Mouse (Mus musculus): ENCODE measurements at regions not wholly inside any gene's neighbourhood (a gene's known extent, or its start where the extent isn't known, plus 50 kb on each side); places are given as distances from the start of the nearest gene placed in this dataset.

DNA sequence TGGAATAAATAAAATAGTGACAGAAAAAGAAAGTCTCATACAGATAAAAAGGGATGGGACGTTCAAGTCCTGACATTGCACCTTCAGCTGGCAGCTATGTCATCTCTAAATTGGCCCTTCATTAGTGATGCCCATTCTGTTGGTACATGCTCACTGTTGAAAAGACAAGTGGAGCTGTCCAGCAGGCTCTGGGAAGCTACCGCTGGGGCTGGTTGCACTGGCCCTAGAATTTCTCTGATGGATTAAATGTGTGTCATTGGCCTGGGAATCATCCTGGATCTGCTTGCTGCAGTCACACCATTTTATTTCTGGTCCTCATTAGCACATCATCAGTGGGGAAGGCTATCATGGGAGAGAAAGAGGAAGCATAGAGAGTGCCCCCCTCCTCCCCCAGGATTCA, 72.2 kb upstream of the Raph1 start:
- intact Hi-C loops (cut with DNase I), result no loop called here
- no peak for DNase-seq (ENCODE audit: low spot score in 2 of 2)

DNA sequence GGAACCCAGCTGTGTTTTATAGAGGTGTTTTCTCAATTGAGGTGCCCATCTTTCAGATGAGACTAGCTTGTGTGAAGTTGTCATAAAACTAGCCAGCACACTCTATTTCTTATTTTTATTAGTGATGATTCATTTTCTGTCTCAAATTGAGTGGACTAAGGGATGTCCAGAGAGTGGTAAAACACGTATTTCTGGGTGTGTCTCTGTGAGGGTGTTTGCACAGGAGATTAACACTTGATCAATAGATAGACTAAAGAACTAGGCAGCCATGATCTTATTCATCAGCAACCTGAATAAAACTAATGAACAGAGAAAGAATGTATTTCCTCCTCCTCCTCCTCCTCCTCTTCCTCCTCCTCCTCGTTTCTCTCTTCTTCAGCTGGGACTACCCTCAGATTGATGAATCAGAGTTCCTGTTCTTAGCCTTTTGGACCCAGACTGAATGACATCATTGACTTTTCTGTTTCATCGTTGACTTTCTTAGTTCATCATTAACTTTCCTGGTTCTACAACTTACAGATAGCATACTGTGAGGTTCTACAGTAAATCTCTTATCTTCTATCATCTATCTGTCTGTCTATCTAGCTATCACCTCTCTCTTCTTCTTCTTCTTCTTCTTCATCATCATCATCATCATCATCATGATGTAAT, 70.0 kb upstream of the Raph1 start:
- no peak for DNase-seq (ENCODE audit: low spot score in 2 of 2)
- intact Hi-C loops (cut with DNase I), result loop anchor here (1.0 kb wide), 1 partner anchor 8 kb away; no protein-coding TSS in a partner anchor

DNA sequence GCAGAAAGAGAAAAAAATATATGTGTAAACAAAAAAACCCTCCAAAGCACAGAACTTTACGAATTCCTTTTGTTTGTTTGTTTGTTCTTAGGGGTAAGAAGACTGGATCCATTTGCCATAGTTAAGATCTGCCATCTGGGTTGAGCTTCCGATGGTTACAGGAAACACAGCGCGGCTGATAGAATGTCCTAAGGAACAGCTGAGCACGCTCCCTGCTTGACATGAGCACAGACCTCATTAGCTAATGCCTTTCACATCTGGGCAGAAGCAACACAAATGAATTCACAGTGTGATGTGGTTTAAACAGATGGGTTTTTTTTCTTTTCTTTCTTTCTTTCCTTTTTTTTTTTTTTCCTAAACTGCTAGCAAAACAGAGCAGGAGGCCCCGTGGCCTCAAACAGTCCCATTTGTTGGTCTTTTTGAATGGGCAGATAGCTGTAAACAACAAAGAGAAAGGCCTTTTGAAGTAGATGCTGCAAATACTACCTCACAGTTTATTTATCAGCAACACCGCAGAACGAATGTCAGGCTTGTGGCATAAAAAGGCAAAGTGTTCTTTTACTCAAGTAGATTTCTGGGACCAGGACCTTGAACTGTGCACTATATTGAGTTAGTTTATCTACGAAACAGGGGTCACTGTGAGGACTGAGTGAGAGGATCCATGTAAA, 61.0 kb upstream of the Raph1 start:
- intact Hi-C loops (cut with DNase I), result no loop called here
- DNase-seq (ENCODE audit: low spot score in 2 of 2), result no peak

DNA sequence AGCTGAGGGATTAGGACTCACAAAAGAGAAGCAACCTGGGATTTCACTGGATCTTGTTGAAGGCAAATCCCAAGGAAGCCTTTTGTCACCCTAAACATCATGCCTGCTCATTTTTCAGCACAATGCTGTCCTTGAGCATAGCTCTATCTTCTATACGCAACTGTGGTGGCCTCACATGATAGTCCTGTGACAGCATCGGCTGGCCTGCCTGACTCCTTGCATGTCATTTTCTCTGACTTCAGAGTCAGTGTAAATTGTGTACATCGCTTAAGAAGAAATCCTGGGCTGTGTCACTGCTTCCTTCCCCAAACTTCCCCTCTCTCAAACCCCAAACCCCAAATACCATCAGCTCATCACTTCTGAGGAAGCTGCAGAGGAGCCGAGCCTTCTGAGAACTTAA, 60.5 kb upstream of the Raph1 start:
- no peak for DNase-seq (ENCODE audit: low spot score in 2 of 2)
- intact Hi-C loops (cut with DNase I), result no loop called here

DNA sequence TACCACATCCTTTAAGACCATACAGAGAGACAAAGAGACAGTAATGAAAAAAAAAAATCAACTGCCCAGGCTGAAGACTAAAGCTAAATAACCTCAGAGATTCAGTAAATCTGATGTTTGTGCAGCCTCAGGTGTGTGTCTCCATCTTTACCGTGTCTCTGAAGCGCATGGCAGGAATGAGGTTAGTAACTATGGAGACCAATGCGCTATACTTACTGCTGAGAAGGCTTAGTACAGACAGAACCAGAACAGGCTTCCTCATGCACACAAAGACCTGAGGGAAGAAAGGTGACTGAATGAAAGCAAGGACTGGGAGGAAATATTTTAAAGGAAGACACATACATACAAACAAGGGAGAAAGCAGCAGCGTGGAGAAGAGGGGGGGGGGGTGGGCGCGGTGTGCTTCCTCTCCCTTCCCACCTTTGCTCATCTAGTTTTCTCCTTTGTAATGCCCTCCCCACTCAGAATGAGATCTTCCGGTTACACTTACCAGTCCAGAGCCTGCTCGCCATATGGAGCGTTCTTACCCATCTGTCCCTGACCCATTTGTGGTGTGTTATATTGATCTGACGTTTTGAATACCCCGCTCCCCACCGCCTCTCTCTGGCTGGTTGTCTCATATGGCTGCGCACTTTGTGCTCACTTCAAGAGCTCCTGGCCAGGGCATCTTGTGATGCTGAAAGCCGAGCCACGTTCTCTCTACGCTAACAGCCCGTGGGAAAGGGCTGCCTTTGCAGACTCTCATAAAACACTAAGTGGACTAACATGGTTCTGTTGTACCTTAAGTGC, 59.0 kb upstream of the Raph1 start:
- DNase-seq (ENCODE audit: low spot score in 2 of 2), result peak in 1 of 2 experiments; percentile 37
- intact Hi-C loops (cut with DNase I), result no loop called here

DNA sequence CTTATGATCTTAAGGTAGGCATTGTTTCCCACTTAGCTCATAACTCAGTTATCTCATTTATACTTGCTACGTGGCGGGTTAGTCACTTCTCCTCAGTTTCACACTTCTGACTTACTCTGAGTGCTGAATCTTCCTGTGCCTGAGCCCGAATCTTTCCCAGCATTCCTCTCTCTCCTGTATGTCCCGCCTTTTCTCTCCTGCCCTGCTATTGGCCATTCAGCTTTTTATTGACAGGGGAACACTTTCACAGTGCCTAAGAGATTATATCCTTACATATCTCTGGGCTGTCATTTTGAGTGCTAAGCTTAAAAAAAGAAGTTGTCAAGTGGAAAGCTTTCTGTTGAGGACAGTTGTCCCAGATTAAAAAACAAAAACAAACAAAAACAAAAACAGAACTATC, 57.3 kb upstream of the Raph1 start:
- no peak for DNase-seq (ENCODE audit: low spot score in 2 of 2)
- intact Hi-C loops (cut with DNase I), result no loop called here

DNA sequence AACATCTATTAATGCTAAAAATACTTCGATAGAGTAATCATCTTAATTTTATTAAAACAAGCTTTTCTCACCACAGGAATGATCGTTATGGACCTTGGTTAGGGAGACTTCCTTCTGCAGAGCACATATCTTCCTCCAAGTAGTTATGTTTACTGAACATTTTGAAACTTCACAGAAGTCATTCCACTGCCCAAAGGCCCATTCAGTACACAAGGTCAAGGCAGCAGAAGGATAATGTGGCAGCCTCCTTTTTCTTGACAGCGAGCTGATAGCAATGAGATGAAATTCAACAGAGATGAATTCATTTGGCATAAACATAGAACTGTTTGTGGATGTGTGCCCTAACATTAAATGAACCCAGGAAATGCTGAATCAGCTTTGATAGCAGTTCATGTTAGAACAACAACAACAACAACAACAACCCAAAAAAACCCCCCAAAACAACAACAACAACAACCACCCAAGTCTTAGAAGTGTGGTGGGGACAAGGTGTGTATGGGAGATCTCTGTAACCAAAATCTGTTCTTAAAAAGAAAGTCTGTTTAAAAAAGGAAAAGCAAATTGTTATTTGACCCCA, 56.6 kb upstream of the Raph1 start:
- DNase-seq (ENCODE audit: low spot score in 2 of 2), result no peak
- intact Hi-C loops (cut with DNase I), result no loop called here

DNA sequence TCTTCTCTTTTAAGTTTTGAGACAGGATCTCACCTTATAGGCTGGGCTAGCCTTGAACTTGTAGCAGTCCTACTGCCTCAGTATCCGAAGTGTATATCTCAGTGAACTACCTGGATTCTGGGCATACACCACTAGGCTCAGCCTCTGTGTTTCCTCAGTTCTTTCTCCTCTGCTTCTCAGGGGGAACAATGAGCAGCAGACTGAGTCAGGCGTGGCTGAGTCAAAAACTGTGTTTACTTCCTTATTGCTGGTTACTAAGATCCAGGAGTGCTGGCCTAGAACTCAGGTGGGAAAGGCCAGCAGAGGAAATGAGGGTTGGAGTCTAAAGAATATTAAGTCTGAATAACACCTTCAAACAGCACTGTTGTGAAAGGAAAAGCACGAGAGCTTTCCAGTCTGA, 54.9 kb upstream of the Raph1 start:
- intact Hi-C loops (cut with DNase I), result no loop called here

DNA sequence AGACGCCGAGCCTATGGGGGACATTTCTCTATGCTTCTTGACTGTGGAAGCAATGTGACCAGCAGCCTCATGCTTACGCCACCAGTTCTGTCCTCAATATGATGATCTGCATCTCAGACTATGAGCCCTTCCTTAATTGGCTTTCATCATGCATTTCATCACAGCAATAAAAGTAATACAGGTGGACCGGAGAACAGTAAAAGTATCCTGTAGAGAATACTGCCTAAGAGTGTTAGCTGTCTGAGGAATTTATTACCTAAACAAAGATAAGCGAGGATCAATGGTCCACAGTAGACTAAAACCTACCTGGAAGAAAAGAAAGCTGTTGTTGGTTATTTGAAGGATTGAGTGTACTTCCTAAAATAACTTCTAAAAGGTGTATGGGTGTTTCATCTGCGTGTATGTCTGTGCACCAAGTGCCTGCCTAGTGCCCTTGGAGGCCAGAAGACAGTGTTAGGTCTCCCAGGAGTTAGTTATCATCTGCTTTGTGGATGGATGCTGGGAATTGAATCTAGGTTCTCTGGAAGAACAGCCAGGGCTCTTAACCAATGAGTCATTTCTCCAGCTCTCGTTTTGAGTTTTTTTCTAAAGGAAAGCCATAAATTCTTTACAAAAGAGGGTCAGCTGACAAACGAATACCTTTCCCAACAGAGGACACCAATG, 54.3 kb upstream of the Raph1 start:
- no peak for DNase-seq (ENCODE audit: low spot score in 2 of 2)
- intact Hi-C loops (cut with DNase I), result no loop called here

More for the DNA sequence above, 54.9 kb upstream of the Raph1 start:
- DNase-seq (ENCODE audit: low spot score in 2 of 2), result no peak

DNA sequence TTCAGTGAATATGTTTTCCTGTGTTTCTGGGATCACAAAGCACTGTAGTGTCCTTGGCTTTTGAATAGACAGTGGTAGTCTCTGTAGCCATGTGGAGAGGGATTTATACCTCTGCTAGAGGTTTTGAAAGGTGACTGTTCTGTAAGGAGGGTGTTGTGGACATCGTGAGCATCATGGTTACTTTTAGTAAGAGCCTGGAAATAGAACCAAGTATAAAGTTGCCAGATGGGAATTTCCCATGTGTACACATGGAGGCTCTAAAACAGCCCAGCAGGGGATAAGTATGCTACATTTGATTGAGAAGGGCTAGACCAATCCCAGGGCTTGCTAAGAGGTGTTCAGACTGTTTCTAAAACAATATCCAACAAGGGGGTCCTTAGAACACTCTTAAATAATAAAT, 51.5 kb upstream of the Raph1 start:
- intact Hi-C loops (cut with DNase I), result no loop called here
- DNase-seq (ENCODE audit: low spot score in 2 of 2), result peak in 1 of 2 experiments; percentile 11

DNA sequence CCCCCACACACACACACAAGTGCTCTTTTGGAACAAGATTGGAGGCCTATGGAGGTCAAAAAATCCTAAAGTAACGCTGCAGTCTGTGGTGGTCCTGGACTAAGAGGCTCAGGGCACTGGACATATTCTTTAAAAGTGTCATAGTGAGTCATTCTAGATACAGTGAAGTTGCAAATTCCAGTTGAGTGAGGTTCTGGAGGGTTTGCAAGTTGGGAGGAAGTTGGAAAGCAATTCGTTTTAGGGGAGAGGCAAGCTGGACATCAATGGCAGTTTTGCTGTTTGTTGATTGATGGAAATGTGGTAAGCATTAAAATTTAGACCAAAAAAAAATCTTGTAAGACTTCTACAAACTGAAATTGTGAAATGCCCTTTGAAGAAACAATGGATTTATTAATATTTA, 50.0 kb upstream of the Raph1 start:
- no peak for DNase-seq (ENCODE audit: low spot score in 2 of 2)
- intact Hi-C loops (cut with DNase I), result no loop called here
